Mouse (Mus musculus) frontal cortex, postnatal 25 days (tissue): ENCODE measurements around the gene Chn1.
A peak's percentile ranks its signal among the peaks of the same experiment; 100 is the strongest.

Experiments
- DNase-seq, 2 experiments: peaks; one replicate each; pipeline ENCODE4 v3.0.0; 2022; ENCODE audit warnings: low spot score in 2 of 2

Gene Chn1

GRCm38 (mm10) chr2:73746375-73746770, 28.8 kb downstream of the Chn1 start:
- no peak for DNase-seq

DNA sequence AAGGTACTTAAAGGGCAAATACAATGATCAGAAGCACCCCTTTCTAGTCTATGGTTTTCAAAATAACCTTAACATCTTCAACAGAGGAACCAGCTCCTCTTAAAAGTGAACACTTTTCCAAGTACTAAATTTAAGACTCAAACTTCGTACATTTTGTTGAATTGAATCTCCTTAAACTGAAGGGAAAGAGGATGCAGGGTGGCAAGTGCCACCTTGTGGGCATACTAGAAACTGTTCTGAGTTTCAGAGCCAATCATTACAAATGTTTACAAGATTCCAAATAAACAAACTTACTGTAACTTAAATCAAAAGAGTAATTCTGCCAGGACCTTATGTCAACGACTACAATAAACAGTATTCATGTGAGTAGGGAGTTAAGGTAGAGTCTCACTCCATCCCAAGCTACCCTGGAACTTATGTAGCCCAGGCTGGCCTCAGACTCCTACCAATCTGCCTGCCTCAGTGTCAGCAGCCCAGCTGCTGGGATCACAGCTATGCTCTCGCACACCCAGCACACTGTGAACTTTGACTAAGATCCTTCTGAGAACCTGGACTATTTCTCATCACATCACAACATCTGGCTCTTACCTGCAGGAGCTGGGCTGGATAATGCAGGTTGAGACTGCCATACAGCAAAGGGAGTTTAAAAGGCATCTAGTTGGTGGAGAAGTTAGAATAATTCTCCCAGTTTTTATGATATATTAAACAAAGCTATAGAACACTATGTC, 29.3 kb downstream of the Chn1 start:
- DNase-seq, result no peak

GRCm38 (mm10) chr2:73741286-73741685, 33.9 kb downstream of the Chn1 start:
- no peak for DNase-seq

- DNase-seq, result no peak
Observed at GRCm38 (mm10) chr2:73727868-73728267, 47.3 kb downstream of the Chn1 start.

GRCm38 (mm10) chr2:73724934-73725333, 50.2 kb downstream of the Chn1 start:
- no peak for DNase-seq

GRCm38 (mm10) chr2:73721821-73722220, 53.3 kb downstream of the Chn1 start:
- no peak for DNase-seq

GRCm38 (mm10) chr2:73712481-73712880, 62.7 kb downstream of the Chn1 start:
- no peak for DNase-seq

DNA sequence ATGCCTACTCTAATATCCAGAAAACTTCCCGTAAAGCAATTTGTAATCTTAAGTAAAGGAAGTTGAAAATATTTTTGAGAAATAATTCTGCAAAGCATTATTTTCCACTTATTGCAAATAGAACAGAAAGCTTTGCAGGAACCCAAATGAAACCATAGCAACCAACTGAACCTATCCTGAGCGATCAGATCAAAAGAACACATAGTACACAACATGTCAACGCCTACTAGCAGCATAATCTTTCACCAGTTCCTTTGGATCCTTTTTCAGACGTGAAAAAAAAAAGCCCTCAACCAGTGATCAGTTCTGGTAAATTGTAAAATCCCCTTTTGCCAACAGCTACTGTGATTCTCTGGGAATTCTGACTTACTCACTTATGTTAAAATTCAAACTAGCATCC, 82.1 kb downstream of the Chn1 start:
- no peak for DNase-seq

DNA sequence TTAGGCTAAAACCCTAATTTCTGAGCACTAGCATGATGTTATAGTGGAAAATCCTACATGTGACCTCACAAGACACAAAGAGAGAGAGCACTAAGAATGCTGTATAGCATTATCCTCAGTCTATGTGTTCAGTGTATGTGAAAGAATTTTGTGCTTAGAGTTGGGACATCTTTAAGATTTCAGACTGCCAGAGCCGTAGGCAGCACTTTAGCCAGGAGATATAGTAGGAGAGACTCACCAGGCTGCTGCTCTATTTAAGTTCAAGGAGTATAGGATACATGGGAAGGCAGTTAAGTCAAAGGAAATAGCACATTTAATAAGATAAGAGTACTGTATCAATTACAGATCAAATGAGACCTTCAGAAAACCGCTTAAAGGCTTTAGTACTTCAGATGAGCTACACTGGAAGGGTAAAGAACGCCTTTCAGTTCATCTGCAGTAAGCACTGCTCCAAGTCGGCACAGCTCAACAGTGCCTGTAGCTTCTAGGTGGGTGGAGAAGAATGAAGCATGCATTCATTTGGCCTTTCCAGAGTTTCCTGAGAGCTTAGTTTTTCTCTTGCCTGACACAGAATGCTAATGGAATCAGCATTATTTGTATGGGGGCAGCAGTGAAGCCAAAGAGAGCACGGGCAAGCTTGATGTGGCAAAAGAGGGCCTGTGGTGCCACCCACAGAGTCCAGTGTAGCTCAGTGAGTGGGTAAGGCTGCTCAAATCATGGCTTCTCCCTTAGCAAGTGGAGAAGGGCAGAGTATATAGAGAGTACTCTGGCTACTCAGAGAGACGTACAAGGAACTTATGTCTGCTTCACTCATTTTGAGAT, 84.2 kb downstream of the Chn1 start:
- DNase-seq, result no peak

- DNase-seq, result no peak
Observed at GRCm38 (mm10) chr2:73682500-73682899, 92.6 kb downstream of the Chn1 start.

- DNase-seq, result no peak
Observed at GRCm38 (mm10) chr2:73680425-73681027, 94.6 kb downstream of the Chn1 start.

DNA sequence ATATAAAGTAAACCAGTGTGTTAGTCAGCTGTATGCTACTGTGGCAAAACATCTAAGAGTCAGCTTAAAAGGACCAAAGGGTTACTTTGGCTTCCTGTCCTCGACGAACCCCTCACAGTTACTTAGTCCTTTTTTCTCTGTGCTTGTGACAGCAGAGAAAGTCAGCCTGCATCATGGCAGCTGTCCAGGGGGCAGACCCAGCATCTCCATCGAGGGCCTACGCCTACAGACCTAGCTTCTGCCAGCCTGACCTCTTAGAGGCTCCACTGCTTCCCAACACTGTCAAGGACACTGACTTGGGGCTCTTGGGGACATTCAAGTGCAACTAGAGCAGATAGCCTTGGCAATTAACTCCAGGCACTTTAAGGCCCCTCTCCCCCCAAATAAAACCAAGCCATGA, 106.5 kb downstream of the Chn1 start:
- no peak for DNase-seq

- no peak for DNase-seq
Observed at GRCm38 (mm10) chr2:73660566-73661134, 114.5 kb downstream of the Chn1 start.

DNA sequence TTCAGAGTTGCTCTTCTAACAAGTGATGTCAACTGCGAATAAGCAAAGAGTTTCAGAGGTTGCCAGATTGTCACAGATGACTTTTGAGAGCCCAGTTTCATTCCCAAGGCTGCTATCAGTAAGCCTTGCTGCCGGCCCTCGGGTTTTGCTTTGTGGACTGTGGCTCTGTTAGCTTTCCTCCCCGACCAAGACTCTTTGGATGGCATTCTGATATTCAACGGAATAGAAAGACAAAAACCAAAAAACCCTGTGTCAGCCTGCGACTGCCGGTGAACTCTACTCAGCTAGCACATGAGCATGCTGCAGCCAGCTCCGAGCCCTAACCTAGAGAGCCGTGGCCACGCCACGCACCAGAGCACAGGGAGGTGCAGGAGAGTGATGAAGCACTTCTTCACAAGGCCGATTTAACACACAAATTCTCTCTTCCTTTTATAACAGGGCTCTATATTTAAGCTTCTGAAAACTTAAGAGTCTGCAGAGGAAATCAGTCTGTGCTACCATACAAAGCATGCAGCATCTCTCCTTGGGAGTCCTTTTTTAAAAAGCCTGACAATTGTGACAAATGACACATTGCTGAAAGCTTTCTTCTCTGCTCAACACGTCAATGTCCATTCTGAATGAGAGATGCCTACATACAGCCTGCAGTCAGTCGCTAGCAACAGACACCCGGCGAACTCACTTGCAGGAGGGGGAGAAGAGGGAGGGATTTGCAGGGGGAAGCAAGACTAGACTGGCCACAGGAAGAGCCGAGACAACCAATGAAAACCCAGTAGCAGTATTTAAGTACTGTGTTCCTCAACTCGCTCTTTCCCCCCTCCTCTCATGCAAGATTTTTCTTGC, 115.2 kb downstream of the Chn1 start:
- DNase-seq, result peak in 1 of 2 experiments; percentile 55

GRCm38 (mm10) chr2:73659041-73659440, 116.1 kb downstream of the Chn1 start:
- no peak for DNase-seq

- no peak for DNase-seq
Observed at GRCm38 (mm10) chr2:73657961-73658360, 117.2 kb downstream of the Chn1 start.

GRCm38 (mm10) chr2:73657151-73657550, 118.0 kb downstream of the Chn1 start:
- peak; percentile 52 to 58 for DNase-seq

DNA sequence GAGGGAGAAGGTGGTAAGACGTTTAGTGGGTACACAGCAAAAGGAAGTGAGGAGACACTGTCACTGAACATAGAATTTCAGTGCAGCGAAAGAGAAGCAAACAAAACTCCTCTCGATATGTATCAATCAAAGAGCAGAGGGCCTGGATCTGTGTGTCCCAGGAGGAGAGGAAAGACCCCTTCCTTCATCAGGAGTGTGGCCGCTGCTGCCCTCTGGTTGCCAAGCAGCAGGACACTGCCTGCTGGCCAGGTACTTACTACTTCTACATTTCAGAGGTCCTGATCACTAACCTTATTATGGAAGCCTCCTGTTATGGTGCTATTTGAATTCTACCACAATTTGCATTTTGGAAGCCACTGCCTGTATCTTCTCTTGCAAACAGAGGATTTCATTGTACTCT, 119.5 kb downstream of the Chn1 start:
- DNase-seq, result no peak

DNA sequence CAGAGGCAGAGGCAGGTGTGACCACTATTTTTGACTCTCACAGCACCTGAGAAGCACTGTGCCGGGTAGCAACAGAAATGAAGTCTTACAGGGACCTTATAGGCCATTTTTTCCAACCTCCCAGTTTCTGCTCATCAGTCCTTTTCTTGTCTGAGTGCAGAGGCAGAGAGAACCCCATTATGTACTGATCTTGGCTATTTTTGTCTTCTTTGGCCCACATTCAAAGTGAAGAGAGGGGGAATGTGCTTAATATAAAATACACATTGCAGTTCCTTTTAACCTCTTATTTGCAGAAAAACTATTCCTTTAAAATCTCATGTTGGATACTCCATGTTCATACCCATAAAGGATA, 120.3 kb downstream of the Chn1 start:
- no peak for DNase-seq

GRCm38 (mm10) chr2:73654059-73654891, 120.9 kb downstream of the Chn1 start:
- DNase-seq, result no peak

GRCm38 (mm10) chr2:73637688-73638087, 137.5 kb downstream of the Chn1 start:
- DNase-seq, result no peak
